Mouse (Mus musculus) liver, embryonic 16.5 days (tissue): ENCODE data around the gene Spsb1. TPM values are rescaled to one million over a fixed set of nuclear protein-coding genes. Genes with fewer than 3 reads are reported as not detected.

Experiments
- ATAC-seq: fragments of 200-750 bp; cut with Nextera tagmentation; 2 replicates; pipeline ENCODE4 v1.8.0; 2017; ENCODE audit warnings: low read depth, mild to moderate bottlenecking, moderate number of reproducible peaks, moderate library complexity
- H3K27ac ChIP-seq: fragments of 300-500 bp; sonication (generic); 2 replicates; pipeline ENCODE4 v1.5.1; 2014; ENCODE audit warnings: mild to moderate bottlenecking, low read length
- H3K27me3 ChIP-seq: fragments of 300-500 bp; sonication (generic); 2 replicates; pipeline ENCODE4 v1.6.1; 2014; ENCODE audit warnings: low read depth, low read length, mixed read lengths; ENCODE audit not compliant: control insufficient read depth, insufficient read depth
- H3K36me3 ChIP-seq: fragments of 300-500 bp; sonication (generic); 2 replicates; pipeline ENCODE4 v1.6.1; 2014; ENCODE audit warnings: mild to moderate bottlenecking; ENCODE audit not compliant: control insufficient read depth, insufficient read depth
- H3K4me1 ChIP-seq: fragments of 300-500 bp; sonication (generic); 2 replicates; pipeline ENCODE4 v1.6.1; 2014; ENCODE audit warnings: low read depth, low read length, mixed read lengths; ENCODE audit not compliant: control insufficient read depth
- H3K4me2 ChIP-seq: fragments of 300-500 bp; sonication (generic); 2 replicates; pipeline ENCODE4 v1.6.1; 2014; ENCODE audit warnings: low read depth, low read length, mixed read lengths
- H3K4me3 ChIP-seq: fragments of 300-500 bp; sonication (generic); 2 replicates; pipeline ENCODE4 v1.5.1; 2014; ENCODE audit warnings: low read depth, mild to moderate bottlenecking, low read length
- H3K9ac ChIP-seq: fragments of 300-500 bp; sonication (generic); 2 replicates; pipeline ENCODE4 v1.6.1; 2014; ENCODE audit warnings: low read depth, low read length
- H3K9me3 ChIP-seq: fragments of 300-500 bp; sonication (generic); replicated peaks from 2 replicates; pipeline ENCODE4 v1.6.1; 2016; ENCODE audit warnings: low read length; ENCODE audit not compliant: control insufficient read depth
- WGBS: fragments of 180-500 bp; shearing (Covaris S2); extraction: QIAGEN DNeasy Blood & Tissue Kit; methylation state at CpG from one replicate; pipeline ENCODE4 v1.1.7; 2014; ENCODE audit not compliant: insufficient replicate concordance; 5-methylcytosine and 5-hydroxymethylcytosine counted together
- polyA plus RNA-seq: library from polyadenylated mRNA; unstranded; fragments of >200 nt; fragmentation: Nextera tagmentation; extraction: Ambion mirVana; gene quantifications from 2 replicates; pipeline ENCODE4 v1.2.1, GENCODE M21; 2015

Spsb1 gene
- polyA plus RNA-seq, 1 experiment from 2014 or later = 0.89 TPM

- no peaks in the 10 kb centered on the region for H3K9me3 ChIP-seq
- no peak overlapping the region for H3K27ac ChIP-seq
- whole genome bisulfite sequencing = 61% methylated on average over 6 of the region's 6 CpGs
- peaks cover 9% of the 10 kb centered on the region for H3K4me1 ChIP-seq
- ATAC-seq = no peak
- no peak overlapping the region for H3K4me3 ChIP-seq
- H3K9ac ChIP-seq = no peak overlapping the region
- no peaks in the 10 kb centered on the region for H3K36me3 ChIP-seq
- no peak overlapping the region for H3K4me2 ChIP-seq
- no peaks in the 10 kb centered on the region for H3K27me3 ChIP-seq
Measured at GRCm38 (mm10) chr4:149977181-149977580, 22.3 kb upstream of the Spsb1 start.

- ATAC-seq = no peak
- Histone ChIP-seq H3K4me3 (no peak overlapping the region), H3K4me1 (peaks cover 9% of the 10 kb centered on the region), H3K36me3 (no peaks in the 10 kb centered on the region), H3K27me3 (no peaks in the 10 kb centered on the region), H3K9me3 (no peaks in the 10 kb centered on the region), H3K9ac (no peak overlapping the region), H3K27ac (no peak overlapping the region), H3K4me2 (no peak overlapping the region)
- WGBS = 66% methylated on average over 5 of the region's 5 CpGs
Measured at GRCm38 (mm10) chr4:149975730-149976254, 20.9 kb upstream of the Spsb1 start.

DNA sequence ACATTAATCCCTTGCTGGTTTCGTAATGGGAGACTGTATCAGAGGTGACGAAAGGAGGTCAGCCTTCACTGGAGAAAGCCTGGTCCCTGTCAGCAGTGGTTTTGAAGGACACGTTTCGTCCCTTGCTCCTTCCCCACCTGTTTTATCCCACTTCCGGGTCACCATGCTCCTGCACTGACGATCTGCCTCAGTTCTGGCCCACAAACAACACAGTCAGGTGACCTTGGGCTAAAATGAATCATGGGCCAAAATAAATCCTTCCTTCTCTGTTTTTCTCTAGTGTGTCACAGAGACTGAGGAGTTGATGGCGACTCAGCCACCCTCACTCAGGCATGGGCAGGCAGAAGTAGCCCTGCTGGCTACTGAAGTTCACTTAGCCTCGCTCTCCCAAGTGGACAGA, 20.4 kb upstream of the Spsb1 start:
- ATAC-seq = no peak
- Histone ChIP-seq H3K27ac (no peak overlapping the region), H3K4me1 (peaks cover 9% of the 10 kb centered on the region), H3K4me2 (no peak overlapping the region), H3K9ac (no peak overlapping the region), H3K27me3 (no peaks in the 10 kb centered on the region), H3K36me3 (no peaks in the 10 kb centered on the region), H3K4me3 (no peak overlapping the region), H3K9me3 (no peaks in the 10 kb centered on the region)
- whole genome bisulfite sequencing = 46% methylated on average over 8 of the region's 8 CpGs

DNA sequence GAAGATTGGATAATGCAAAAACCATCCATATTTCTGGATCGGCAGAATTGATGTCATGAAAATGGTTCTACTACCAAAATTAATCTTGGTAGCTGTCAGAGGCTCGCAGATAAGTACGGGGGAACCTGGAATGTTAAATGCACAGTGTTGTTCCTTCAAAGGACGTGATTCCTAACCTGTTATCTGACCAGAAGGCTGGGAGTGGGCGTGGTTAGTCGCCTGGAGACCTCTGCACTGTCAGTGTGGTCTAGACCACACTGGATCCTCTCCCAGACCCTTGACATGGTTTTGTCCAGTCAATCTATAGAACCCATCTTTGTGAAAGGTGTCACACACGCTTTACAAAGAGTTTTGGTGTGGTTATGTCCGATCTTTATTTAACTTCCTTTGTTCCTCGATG, 16.6 kb upstream of the Spsb1 start:
- no peaks in the 10 kb centered on the region for H3K36me3 ChIP-seq
- no peak for ATAC-seq
- WGBS = 39% methylated on average over 9 of the region's 9 CpGs
- no peaks in the 10 kb centered on the region for H3K9me3 ChIP-seq
- H3K9ac ChIP-seq = no peak overlapping the region
- H3K4me1 ChIP-seq = no peaks in the 10 kb centered on the region; the same call in 1 of the 2 replicates
- no peak overlapping the region for H3K4me3 ChIP-seq
- no peak overlapping the region for H3K27ac ChIP-seq
- no peak overlapping the region for H3K4me2 ChIP-seq
- no peaks in the 10 kb centered on the region for H3K27me3 ChIP-seq

GRCm38 (mm10) chr4:149968526-149968925, 13.7 kb upstream of the Spsb1 start:
- ATAC-seq = no peak
- Histone ChIP-seq H3K9ac (no peak overlapping the region), H3K9me3 (no peaks in the 10 kb centered on the region), H3K27ac (no peak overlapping the region), H3K4me2 (no peak overlapping the region), H3K36me3 (no peaks in the 10 kb centered on the region), H3K4me1 (no peaks in the 10 kb centered on the region; the same call in 1 of the 2 replicates), H3K27me3 (no peaks in the 10 kb centered on the region), H3K4me3 (no peak overlapping the region)
- WGBS = 19% methylated on average over 6 of the region's 6 CpGs

DNA sequence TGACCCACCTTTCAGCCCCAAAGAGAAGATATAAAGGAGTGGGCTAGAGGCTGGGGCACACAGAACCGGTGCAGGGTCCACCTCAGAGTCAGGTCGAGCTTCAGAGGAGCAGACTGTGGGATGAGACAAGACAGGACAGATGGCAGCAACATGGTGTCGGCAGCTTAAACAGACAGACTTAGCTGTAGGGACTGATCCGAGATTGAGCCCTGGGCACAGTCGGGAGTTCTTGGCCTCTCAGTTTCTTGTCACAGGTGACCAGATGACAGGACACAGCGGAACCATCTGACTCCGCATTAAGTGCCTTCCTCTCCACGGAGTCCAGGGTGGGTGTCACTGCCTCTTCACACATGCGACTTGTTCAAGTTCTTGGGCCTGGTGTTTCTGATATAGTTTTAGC, 12.1 kb upstream of the Spsb1 start:
- Histone ChIP-seq H3K9me3 (no peaks in the 10 kb centered on the region), H3K36me3 (no peaks in the 10 kb centered on the region), H3K4me3 (no peak overlapping the region), H3K27me3 (no peaks in the 10 kb centered on the region), H3K9ac (no peak overlapping the region), H3K27ac (no peak overlapping the region), H3K4me2 (no peak overlapping the region), H3K4me1 (no peaks in the 10 kb centered on the region; the same call in 1 of the 2 replicates)
- 74% methylated on average over 9 of the region's 9 CpGs for WGBS
- no peak for ATAC-seq

DNA sequence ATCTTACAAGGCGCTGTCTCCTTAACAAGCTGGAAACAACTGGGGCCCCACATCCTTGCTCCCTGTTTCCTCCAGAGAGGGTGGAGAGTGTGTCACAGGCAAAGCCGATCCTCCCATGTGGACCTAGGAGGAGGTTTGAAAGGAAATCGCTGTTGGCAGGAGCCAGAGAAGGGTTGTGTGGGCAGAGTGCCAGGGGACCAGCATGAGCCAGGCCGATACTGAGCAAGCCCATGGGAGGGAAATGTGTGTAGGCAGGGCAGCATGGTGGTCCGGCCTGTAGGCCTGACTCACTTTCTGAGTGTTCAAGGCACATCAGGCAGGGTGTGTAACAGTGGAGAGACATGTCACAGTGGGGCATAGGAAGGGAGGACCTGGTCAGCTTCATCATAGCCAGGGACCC, 11.4 kb upstream of the Spsb1 start:
- no peaks in the 10 kb centered on the region for H3K36me3 ChIP-seq
- 59% methylated on average over 5 of the region's 5 CpGs for WGBS
- no peak overlapping the region for H3K27ac ChIP-seq
- H3K4me2 ChIP-seq = no peak overlapping the region
- H3K4me1 ChIP-seq = no peaks in the 10 kb centered on the region; the same call in 1 of the 2 replicates
- no peak overlapping the region for H3K9ac ChIP-seq
- H3K4me3 ChIP-seq = no peak overlapping the region
- H3K27me3 ChIP-seq = no peaks in the 10 kb centered on the region
- ATAC-seq = no peak
- no peaks in the 10 kb centered on the region for H3K9me3 ChIP-seq

GRCm38 (mm10) chr4:149965672-149966071, 10.8 kb upstream of the Spsb1 start:
- 50% methylated on average over 6 of the region's 6 CpGs for WGBS
- ATAC-seq = no peak

GRCm38 (mm10) chr4:149965242-149965641, 10.4 kb upstream of the Spsb1 start:
- no peak for ATAC-seq
- Histone ChIP-seq H3K4me2 (no peak overlapping the region), H3K9me3 (no peaks in the 10 kb centered on the region), H3K4me3 (no peak overlapping the region), H3K27ac (no peak overlapping the region), H3K36me3 (no peaks in the 10 kb centered on the region), H3K27me3 (no peaks in the 10 kb centered on the region), H3K4me1 (no peaks in the 10 kb centered on the region; the same call in 1 of the 2 replicates), H3K9ac (no peak overlapping the region)
- 51% methylated on average over 6 of the region's 6 CpGs for WGBS

More at GRCm38 (mm10) chr4:149965672-149966071, 10.8 kb upstream of the Spsb1 start:
- Histone ChIP-seq H3K9me3 (no peaks in the 10 kb centered on the region), H3K27ac (no peak overlapping the region), H3K4me3 (no peak overlapping the region), H3K4me1 (no peaks in the 10 kb centered on the region; the same call in 1 of the 2 replicates), H3K36me3 (no peaks in the 10 kb centered on the region), H3K27me3 (no peaks in the 10 kb centered on the region), H3K9ac (no peak overlapping the region), H3K4me2 (no peak overlapping the region)
